Mouse (Mus musculus): Measurements from ENCODE around the gene Ino80e. TPM values are rescaled to one million over a fixed set of nuclear protein-coding genes. Genes with fewer than 3 reads are reported as not detected.

Ino80e gene
- polyA plus RNA-seq, 1 experiment from 2014 or later, result 78.2 TPM

DNA sequence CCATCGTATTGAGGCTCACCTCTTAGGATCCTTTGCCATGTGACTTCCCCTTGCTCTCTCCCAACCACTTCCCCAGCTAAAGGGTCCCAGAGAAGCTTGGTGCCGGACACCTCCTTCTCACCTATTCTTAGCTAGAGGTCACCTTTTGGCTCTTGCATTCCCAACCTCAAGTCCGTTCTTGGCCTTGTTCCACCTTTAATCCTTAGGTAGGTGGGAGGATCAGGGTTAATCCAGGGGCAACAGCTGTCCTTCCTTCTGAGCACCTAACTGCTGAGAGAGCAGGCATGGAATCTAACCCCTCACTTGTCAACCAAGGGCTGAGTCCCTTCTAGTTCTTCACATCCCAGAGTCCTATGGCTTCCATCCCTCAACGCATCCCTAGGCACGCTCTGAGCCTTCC is 36.2 kb downstream of the Ino80e start:
- Histone ChIP-seq H3K27ac (ENCODE audit: low read length) (no peak overlapping the region), H3K36me3 (ENCODE audit: control insufficient read depth, insufficient read depth, low read length) (no peaks in the 10 kb centered on the region), H3K9me3 (ENCODE audit: control insufficient read depth, low read depth, low read length) (no peaks in the 10 kb centered on the region), H3K4me1 (ENCODE audit: control insufficient read depth, insufficient read depth, low read length) (no peaks in the 10 kb centered on the region), H3K4me3 (ENCODE audit: low read depth, low read length) (no peak overlapping the region), H3K27me3 (ENCODE audit: control insufficient read depth, insufficient read depth, low read length) (0 out of 2 replicates have a peak, but pooled peaks cover 9% of the 10 kb centered on the region), H3K9ac (replicated peaks; ENCODE audit: low read depth, low read length) (no peak overlapping the region), H3K4me2 (replicated peaks; ENCODE audit: low read depth, low read length) (no peak overlapping the region)
- no peak for ATAC-seq (ENCODE audit: insufficient number of reproducible peaks, insufficient read depth, low FRiP score, low read depth)
- 67% methylated on average over 5 of the region's 5 CpGs for WGBS

DNA sequence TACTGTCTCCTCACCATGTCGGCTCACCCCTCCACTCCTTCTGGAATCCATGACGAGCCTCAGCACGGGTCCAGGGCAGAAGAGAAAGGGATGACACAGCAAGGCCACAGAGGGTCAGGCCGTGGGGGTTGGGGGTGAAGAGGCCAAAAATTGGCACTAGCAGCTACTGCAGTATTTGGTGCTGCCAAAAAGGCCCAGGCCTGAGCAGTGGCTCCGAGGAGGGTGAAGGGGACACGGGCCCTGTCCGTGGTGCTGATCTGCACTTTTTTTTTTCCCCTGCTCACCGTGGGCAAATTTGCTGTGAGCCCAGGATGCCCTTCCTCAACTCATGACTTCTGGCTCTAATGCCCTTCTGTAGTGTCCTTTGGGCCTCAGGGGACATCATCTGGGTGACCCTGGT is 36.8 kb downstream of the Ino80e start:
- no peaks in the 10 kb centered on the region for H3K4me1 ChIP-seq (ENCODE audit: control insufficient read depth, insufficient read depth, low read length)
- no peak overlapping the region for H3K9ac ChIP-seq (replicated peaks; ENCODE audit: low read depth, low read length)
- H3K27ac ChIP-seq (ENCODE audit: low read length), result no peak overlapping the region
- no peak for ATAC-seq (ENCODE audit: insufficient number of reproducible peaks, insufficient read depth, low FRiP score, low read depth)
- 0 out of 2 replicates have a peak, but pooled peaks cover 9% of the 10 kb centered on the region for H3K27me3 ChIP-seq (ENCODE audit: control insufficient read depth, insufficient read depth, low read length)
- no peaks in the 10 kb centered on the region for H3K36me3 ChIP-seq (ENCODE audit: control insufficient read depth, insufficient read depth, low read length)
- H3K4me2 ChIP-seq (replicated peaks; ENCODE audit: low read depth, low read length), result no peak overlapping the region
- no peaks in the 10 kb centered on the region for H3K9me3 ChIP-seq (ENCODE audit: control insufficient read depth, low read depth, low read length)
- no peak overlapping the region for H3K4me3 ChIP-seq (ENCODE audit: low read depth, low read length)
- 23% methylated on average over 8 of the region's 8 CpGs for WGBS

DNA sequence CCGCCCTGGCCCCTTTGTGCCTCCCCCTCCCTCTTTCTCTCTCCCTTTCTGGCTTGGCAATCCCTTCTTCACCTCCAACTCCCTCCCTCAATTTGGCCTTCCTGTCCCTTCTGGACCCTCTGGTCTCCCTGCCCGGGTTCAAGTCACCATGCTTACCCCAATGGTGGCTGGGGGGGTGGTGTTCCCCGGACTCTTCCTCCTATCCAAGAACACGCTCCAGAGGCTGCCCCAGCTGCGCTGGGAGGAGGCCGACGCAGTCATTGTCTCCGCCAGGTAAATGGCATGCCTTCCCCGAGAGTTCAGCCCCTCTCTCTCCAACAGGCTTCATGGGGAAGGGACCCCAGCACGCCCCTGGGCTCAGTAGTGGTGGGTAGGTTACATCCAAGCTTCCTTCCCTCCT is 38.2 kb downstream of the Ino80e start:
- Histone ChIP-seq H3K9me3 (ENCODE audit: control insufficient read depth, low read depth, low read length) (no peaks in the 10 kb centered on the region), H3K36me3 (ENCODE audit: control insufficient read depth, insufficient read depth, low read length) (no peaks in the 10 kb centered on the region), H3K4me3 (ENCODE audit: low read depth, low read length) (no peak overlapping the region), H3K4me2 (replicated peaks; ENCODE audit: low read depth, low read length) (no peak overlapping the region), H3K27ac (ENCODE audit: low read length) (no peak overlapping the region), H3K27me3 (ENCODE audit: control insufficient read depth, insufficient read depth, low read length) (0 out of 2 replicates have a peak, but pooled peaks cover 9% of the 10 kb centered on the region), H3K9ac (replicated peaks; ENCODE audit: low read depth, low read length) (no peak overlapping the region), H3K4me1 (ENCODE audit: control insufficient read depth, insufficient read depth, low read length) (no peaks in the 10 kb centered on the region)
- WGBS, result 19% methylated on average over 10 of the region's 10 CpGs
- ATAC-seq (ENCODE audit: insufficient number of reproducible peaks, insufficient read depth, low FRiP score, low read depth), result no peak

DNA sequence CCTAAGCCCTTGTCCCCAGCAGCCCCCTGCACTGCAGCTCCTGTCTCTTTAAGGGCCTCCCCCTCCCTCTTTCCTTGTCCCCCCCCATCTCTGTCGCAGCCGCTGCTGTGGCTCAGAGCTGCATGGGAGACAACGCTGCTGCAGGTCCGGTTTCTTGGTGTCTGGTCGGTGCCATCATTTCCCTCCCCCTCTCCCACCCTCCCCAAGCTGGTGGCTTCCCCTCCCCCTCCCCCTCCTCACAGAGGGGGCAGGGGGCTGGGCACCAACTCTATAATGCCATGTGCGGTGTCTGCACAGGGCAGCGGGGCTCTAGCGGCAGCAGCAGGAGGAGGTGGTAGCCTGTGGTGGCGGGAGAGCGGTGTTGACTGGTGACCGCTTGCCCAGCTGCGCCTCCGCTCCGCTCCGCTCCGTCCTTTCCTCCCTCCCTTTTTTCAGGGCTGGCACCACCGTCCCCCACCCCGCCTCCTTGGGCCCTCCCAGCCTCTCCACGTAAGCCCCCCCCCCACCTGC is 38.9 kb downstream of the Ino80e start:
- Histone ChIP-seq H3K27me3 (ENCODE audit: control insufficient read depth, insufficient read depth, low read length) (0 out of 2 replicates have a peak, but pooled peaks cover 9% of the 10 kb centered on the region), H3K27ac (ENCODE audit: low read length) (no peak overlapping the region), H3K4me1 (ENCODE audit: control insufficient read depth, insufficient read depth, low read length) (no peaks in the 10 kb centered on the region), H3K4me3 (ENCODE audit: low read depth, low read length) (peak overlapping the region; percentile 19), H3K9me3 (ENCODE audit: control insufficient read depth, low read depth, low read length) (no peaks in the 10 kb centered on the region), H3K36me3 (ENCODE audit: control insufficient read depth, insufficient read depth, low read length) (no peaks in the 10 kb centered on the region), H3K9ac (replicated peaks; ENCODE audit: low read depth, low read length) (no peak overlapping the region), H3K4me2 (replicated peaks; ENCODE audit: low read depth, low read length) (peak overlapping the region; percentile 33)
- ATAC-seq (ENCODE audit: insufficient number of reproducible peaks, insufficient read depth, low FRiP score, low read depth), result no peak
- WGBS, result 2% methylated on average over 17 of the region's 19 CpGs

DNA sequence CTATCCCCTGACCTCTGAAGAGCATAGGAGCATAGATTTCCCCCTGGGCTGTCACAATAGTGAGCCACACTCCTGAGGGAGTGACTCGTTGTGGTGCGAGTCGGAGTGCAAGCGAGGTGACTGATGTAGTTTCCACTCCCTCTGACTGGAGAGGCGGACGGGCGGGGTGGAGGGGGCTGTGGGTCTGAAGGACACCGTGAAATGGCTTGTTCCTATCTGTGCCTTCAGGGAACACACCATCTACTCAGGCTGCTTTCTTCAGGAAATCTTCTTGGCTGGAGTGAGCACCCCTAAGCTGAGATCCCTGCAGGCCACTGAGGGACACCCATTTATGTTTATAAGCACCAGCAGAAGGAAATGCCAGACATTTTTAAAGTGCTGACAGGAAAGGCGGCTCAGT is 39.4 kb downstream of the Ino80e start:
- no peaks in the 10 kb centered on the region for H3K9me3 ChIP-seq (ENCODE audit: control insufficient read depth, low read depth, low read length)
- no peaks in the 10 kb centered on the region for H3K36me3 ChIP-seq (ENCODE audit: control insufficient read depth, insufficient read depth, low read length)
- ATAC-seq (ENCODE audit: insufficient number of reproducible peaks, insufficient read depth, low FRiP score, low read depth), result no peak
- H3K4me2 ChIP-seq (replicated peaks; ENCODE audit: low read depth, low read length), result peak overlapping the region; percentile 33
- 17% methylated on average over 9 of the region's 9 CpGs for WGBS
- H3K9ac ChIP-seq (replicated peaks; ENCODE audit: low read depth, low read length), result no peak overlapping the region
- no peaks in the 10 kb centered on the region for H3K4me1 ChIP-seq (ENCODE audit: control insufficient read depth, insufficient read depth, low read length)
- 0 out of 2 replicates have a peak, but pooled peaks cover 9% of the 10 kb centered on the region for H3K27me3 ChIP-seq (ENCODE audit: control insufficient read depth, insufficient read depth, low read length)
- no peak overlapping the region for H3K27ac ChIP-seq (ENCODE audit: low read length)
- no peak overlapping the region for H3K4me3 ChIP-seq (ENCODE audit: low read depth, low read length)

DNA sequence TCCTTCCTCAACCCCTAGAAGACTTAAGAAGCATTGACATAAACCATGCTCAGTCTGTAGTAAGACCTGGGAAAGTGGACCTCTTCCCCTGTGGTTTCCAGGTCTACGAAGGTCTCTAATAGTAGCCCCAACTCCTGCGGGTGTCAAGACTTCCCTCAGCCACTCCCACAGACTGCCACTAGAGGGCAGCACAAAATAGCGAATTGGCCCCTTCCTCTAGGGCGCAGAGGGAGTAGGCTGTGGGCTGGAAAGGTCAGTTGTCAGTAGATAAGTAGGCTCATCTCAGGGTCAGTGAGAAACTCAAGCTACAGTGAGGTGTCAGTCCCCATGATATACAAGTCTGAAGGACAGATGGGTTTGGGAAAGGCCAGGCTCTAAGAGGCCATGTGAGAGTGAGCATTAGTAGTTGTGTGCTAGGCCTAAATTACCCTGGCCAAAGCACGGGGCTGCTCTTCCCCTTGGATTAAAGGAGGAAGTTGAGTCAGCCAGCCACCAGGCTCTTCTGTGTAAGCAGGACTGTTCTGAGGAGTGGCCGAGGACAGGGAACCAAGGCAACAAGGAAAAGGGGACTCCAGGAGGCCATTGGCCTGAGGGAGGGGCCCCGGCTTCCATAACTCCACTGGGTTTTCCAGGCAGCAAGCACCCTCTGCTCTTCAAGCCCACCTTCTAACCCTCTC is 40.2 kb downstream of the Ino80e start:
- H3K36me3 ChIP-seq (ENCODE audit: control insufficient read depth, insufficient read depth, low read length), result no peaks in the 10 kb centered on the region
- H3K27ac ChIP-seq (ENCODE audit: low read length), result no peak overlapping the region
- 0 out of 2 replicates have a peak, but pooled peaks cover 9% of the 10 kb centered on the region for H3K27me3 ChIP-seq (ENCODE audit: control insufficient read depth, insufficient read depth, low read length)
- H3K4me2 ChIP-seq (replicated peaks; ENCODE audit: low read depth, low read length), result no peak overlapping the region
- H3K4me3 ChIP-seq (ENCODE audit: low read depth, low read length), result no peak overlapping the region
- WGBS, result 29% methylated on average over 7 of the region's 7 CpGs
- no peaks in the 10 kb centered on the region for H3K9me3 ChIP-seq (ENCODE audit: control insufficient read depth, low read depth, low read length)
- no peak overlapping the region for H3K9ac ChIP-seq (replicated peaks; ENCODE audit: low read depth, low read length)
- ATAC-seq (ENCODE audit: insufficient number of reproducible peaks, insufficient read depth, low FRiP score, low read depth), result peak; percentile 29; the same call in 1 of the 2 replicates
- no peaks in the 10 kb centered on the region for H3K4me1 ChIP-seq (ENCODE audit: control insufficient read depth, insufficient read depth, low read length)

DNA sequence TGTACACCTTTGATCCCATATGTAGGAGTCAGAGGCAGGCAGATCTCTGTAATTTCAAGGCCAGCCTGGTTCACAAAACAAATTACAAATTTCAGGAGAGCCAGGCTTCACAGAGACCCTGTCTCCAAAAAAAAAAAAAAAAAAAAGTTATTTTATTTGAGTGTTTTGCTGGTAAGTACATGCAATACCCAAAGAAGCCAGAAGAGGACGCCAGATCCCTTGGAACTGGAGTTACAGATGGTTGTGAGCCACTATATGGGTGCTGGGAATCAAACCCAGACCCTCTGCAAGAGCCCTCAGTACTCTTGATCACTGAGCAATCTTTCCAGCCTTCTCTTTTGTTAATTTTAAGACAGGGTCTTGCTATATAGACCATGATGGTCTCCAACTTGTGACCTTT is 43.4 kb downstream of the Ino80e start:
- H3K4me2 ChIP-seq (replicated peaks; ENCODE audit: low read depth, low read length), result no peak overlapping the region

GRCm38 (mm10) chr7:126817595-126817994 is 44.6 kb downstream of the Ino80e start:
- WGBS, result 79% methylated on average over 7 of the region's 7 CpGs
- Histone ChIP-seq H3K4me1 (ENCODE audit: control insufficient read depth, insufficient read depth, low read length) (no peaks in the 10 kb centered on the region), H3K4me3 (ENCODE audit: low read depth, low read length) (no peak overlapping the region), H3K9me3 (ENCODE audit: control insufficient read depth, low read depth, low read length) (no peaks in the 10 kb centered on the region), H3K36me3 (ENCODE audit: control insufficient read depth, insufficient read depth, low read length) (no peaks in the 10 kb centered on the region), H3K4me2 (replicated peaks; ENCODE audit: low read depth, low read length) (no peak overlapping the region), H3K27me3 (ENCODE audit: control insufficient read depth, insufficient read depth, low read length) (no peaks in the 10 kb centered on the region), H3K9ac (replicated peaks; ENCODE audit: low read depth, low read length) (no peak overlapping the region), H3K27ac (ENCODE audit: low read length) (no peak overlapping the region)
- no peak for ATAC-seq (ENCODE audit: insufficient number of reproducible peaks, insufficient read depth, low FRiP score, low read depth)

More for the DNA sequence above, 43.4 kb downstream of the Ino80e start:
- no peak overlapping the region for H3K4me3 ChIP-seq (ENCODE audit: low read depth, low read length)
- 0 out of 2 replicates have a peak, but pooled peaks cover 7% of the 10 kb centered on the region for H3K27me3 ChIP-seq (ENCODE audit: control insufficient read depth, insufficient read depth, low read length)
- no peak for ATAC-seq (ENCODE audit: insufficient number of reproducible peaks, insufficient read depth, low FRiP score, low read depth)
- WGBS, result 28% methylated on average over 1 of the region's 1 CpGs
- H3K27ac ChIP-seq (ENCODE audit: low read length), result no peak overlapping the region
- no peaks in the 10 kb centered on the region for H3K4me1 ChIP-seq (ENCODE audit: control insufficient read depth, insufficient read depth, low read length)
- H3K9ac ChIP-seq (replicated peaks; ENCODE audit: low read depth, low read length), result no peak overlapping the region
- no peaks in the 10 kb centered on the region for H3K36me3 ChIP-seq (ENCODE audit: control insufficient read depth, insufficient read depth, low read length)
- H3K9me3 ChIP-seq (ENCODE audit: control insufficient read depth, low read depth, low read length), result no peaks in the 10 kb centered on the region

Measured in stomach, embryonic 14.5 days (tissue).